Mouse (Mus musculus): ENCODE measurements around the gene Entpd3. TPM values are rescaled to one million over a fixed set of nuclear protein-coding genes. Genes with fewer than 3 reads are reported as not detected.

Gene Entpd3
- polyA plus RNA-seq, 1 experiment from 2014 or later, result 4.5 TPM

GRCm38 (mm10) chr9:120547026-120547668 lies 7.5 kb downstream of the Entpd3 start:
- Histone ChIP-seq H3K36me3 (ENCODE audit: control insufficient read depth, insufficient read depth, low read length) (no peaks in the 10 kb centered on the region), H3K9ac (ENCODE audit: low read depth, low read length) (no peak overlapping the region), H3K4me2 (ENCODE audit: low read length) (no peak overlapping the region), H3K4me3 (ENCODE audit: low read length) (no peak overlapping the region), H3K27me3 (replicated peaks; ENCODE audit: control insufficient read depth, insufficient read depth, low read length) (peaks cover 2% of the 10 kb centered on the region; the same call in 1 of the 2 replicates), H3K4me1 (ENCODE audit: control insufficient read depth, insufficient read depth, low read depth, low read length) (no peaks in the 10 kb centered on the region), H3K9me3 (ENCODE audit: control insufficient read depth, low read length) (no peaks in the 10 kb centered on the region), H3K27ac (ENCODE audit: low read depth, low read length) (no peak overlapping the region)
- ATAC-seq, result no peak
- WGBS, result 36% methylated on average over 16 of the region's 16 CpGs

GRCm38 (mm10) chr9:120550778-120551177 lies 11.2 kb downstream of the Entpd3 start:
- H3K36me3 ChIP-seq (ENCODE audit: control insufficient read depth, insufficient read depth, low read length), result no peaks in the 10 kb centered on the region
- no peak for ATAC-seq

GRCm38 (mm10) chr9:120563590-120563989 lies 24.0 kb downstream of the Entpd3 start:
- Histone ChIP-seq H3K4me2 (ENCODE audit: low read length) (no peak overlapping the region), H3K4me1 (ENCODE audit: control insufficient read depth, insufficient read depth, low read depth, low read length) (no peaks in the 10 kb centered on the region), H3K27me3 (replicated peaks; ENCODE audit: control insufficient read depth, insufficient read depth, low read length) (no peaks in the 10 kb centered on the region), H3K9ac (ENCODE audit: low read depth, low read length) (no peak overlapping the region), H3K36me3 (ENCODE audit: control insufficient read depth, insufficient read depth, low read length) (no peaks in the 10 kb centered on the region), H3K4me3 (ENCODE audit: low read length) (no peak overlapping the region), H3K27ac (ENCODE audit: low read depth, low read length) (no peak overlapping the region), H3K9me3 (ENCODE audit: control insufficient read depth, low read length) (no peaks in the 10 kb centered on the region)
- ATAC-seq, result no peak
- 94% methylated on average over 3 of the region's 3 CpGs for WGBS

More at GRCm38 (mm10) chr9:120550778-120551177, 11.2 kb downstream of the Entpd3 start:
- Histone ChIP-seq H3K27ac (ENCODE audit: low read depth, low read length) (no peak overlapping the region), H3K27me3 (replicated peaks; ENCODE audit: control insufficient read depth, insufficient read depth, low read length) (no peaks in the 10 kb centered on the region), H3K4me2 (ENCODE audit: low read length) (no peak overlapping the region), H3K4me1 (ENCODE audit: control insufficient read depth, insufficient read depth, low read depth, low read length) (no peaks in the 10 kb centered on the region), H3K4me3 (ENCODE audit: low read length) (no peak overlapping the region), H3K9me3 (ENCODE audit: control insufficient read depth, low read length) (no peaks in the 10 kb centered on the region), H3K9ac (ENCODE audit: low read depth, low read length) (no peak overlapping the region)
- 92% methylated on average over 9 of the region's 9 CpGs for WGBS

GRCm38 (mm10) chr9:120564247-120564646 lies 24.6 kb downstream of the Entpd3 start:
- H3K27ac ChIP-seq (ENCODE audit: low read depth, low read length), result no peak overlapping the region
- no peak overlapping the region for H3K9ac ChIP-seq (ENCODE audit: low read depth, low read length)
- no peak overlapping the region for H3K4me2 ChIP-seq (ENCODE audit: low read length)
- no peaks in the 10 kb centered on the region for H3K36me3 ChIP-seq (ENCODE audit: control insufficient read depth, insufficient read depth, low read length)
- H3K4me1 ChIP-seq (ENCODE audit: control insufficient read depth, insufficient read depth, low read depth, low read length), result no peaks in the 10 kb centered on the region
- ATAC-seq, result no peak
- H3K27me3 ChIP-seq (replicated peaks; ENCODE audit: control insufficient read depth, insufficient read depth, low read length), result no peaks in the 10 kb centered on the region
- 79% methylated on average over 2 of the region's 2 CpGs for whole genome bisulfite sequencing
- no peak overlapping the region for H3K4me3 ChIP-seq (ENCODE audit: low read length)
- no peaks in the 10 kb centered on the region for H3K9me3 ChIP-seq (ENCODE audit: control insufficient read depth, low read length)

- Histone ChIP-seq H3K4me2 (ENCODE audit: low read length) (no peak overlapping the region), H3K9me3 (ENCODE audit: control insufficient read depth, low read length) (no peaks in the 10 kb centered on the region), H3K27ac (ENCODE audit: low read depth, low read length) (no peak overlapping the region), H3K27me3 (replicated peaks; ENCODE audit: control insufficient read depth, insufficient read depth, low read length) (no peaks in the 10 kb centered on the region), H3K4me1 (ENCODE audit: control insufficient read depth, insufficient read depth, low read depth, low read length) (peaks cover 6% of the 10 kb centered on the region; the same call in 1 of the 2 replicates), H3K36me3 (ENCODE audit: control insufficient read depth, insufficient read depth, low read length) (no peaks in the 10 kb centered on the region), H3K4me3 (ENCODE audit: low read length) (no peak overlapping the region), H3K9ac (ENCODE audit: low read depth, low read length) (no peak overlapping the region)
- no peak for ATAC-seq
- whole genome bisulfite sequencing, result 76% methylated on average over 5 of the region's 5 CpGs
Measured at GRCm38 (mm10) chr9:120566384-120566783, 26.8 kb downstream of the Entpd3 start.

GRCm38 (mm10) chr9:120568917-120569316 lies 29.3 kb downstream of the Entpd3 start:
- H3K9me3 ChIP-seq (ENCODE audit: control insufficient read depth, low read length), result no peaks in the 10 kb centered on the region
- peaks cover 17% of the 10 kb centered on the region for H3K4me1 ChIP-seq (ENCODE audit: control insufficient read depth, insufficient read depth, low read depth, low read length)
- no peaks in the 10 kb centered on the region for H3K27me3 ChIP-seq (replicated peaks; ENCODE audit: control insufficient read depth, insufficient read depth, low read length)
- H3K27ac ChIP-seq (ENCODE audit: low read depth, low read length), result no peak overlapping the region
- H3K4me2 ChIP-seq (ENCODE audit: low read length), result no peak overlapping the region
- ATAC-seq, result no peak
- peaks cover 10% of the 10 kb centered on the region for H3K36me3 ChIP-seq (ENCODE audit: control insufficient read depth, insufficient read depth, low read length)
- H3K9ac ChIP-seq (ENCODE audit: low read depth, low read length), result no peak overlapping the region
- no peak overlapping the region for H3K4me3 ChIP-seq (ENCODE audit: low read length)
- WGBS, result 77% methylated on average over 2 of the region's 2 CpGs

- no peak overlapping the region for H3K4me2 ChIP-seq (ENCODE audit: low read length)
- no peak overlapping the region for H3K4me3 ChIP-seq (ENCODE audit: low read length)
- H3K27ac ChIP-seq (ENCODE audit: low read depth, low read length), result no peak overlapping the region
- no peaks in the 10 kb centered on the region for H3K9me3 ChIP-seq (ENCODE audit: control insufficient read depth, low read length)
- ATAC-seq, result no peak
- H3K36me3 ChIP-seq (ENCODE audit: control insufficient read depth, insufficient read depth, low read length), result peaks cover 20% of the 10 kb centered on the region
- H3K9ac ChIP-seq (ENCODE audit: low read depth, low read length), result peak overlapping the region; percentile 10; the same call in 1 of the 2 replicates
- H3K4me1 ChIP-seq (ENCODE audit: control insufficient read depth, insufficient read depth, low read depth, low read length), result peaks cover 17% of the 10 kb centered on the region
- WGBS, result 61% methylated on average over 13 of the region's 13 CpGs
- H3K27me3 ChIP-seq (replicated peaks; ENCODE audit: control insufficient read depth, insufficient read depth, low read length), result no peaks in the 10 kb centered on the region
Measured at GRCm38 (mm10) chr9:120569721-120570333, 30.2 kb downstream of the Entpd3 start.

GRCm38 (mm10) chr9:120570334-120570725 lies 30.7 kb downstream of the Entpd3 start:
- H3K4me2 ChIP-seq (ENCODE audit: low read length), result peak overlapping the region; percentile 90
- peak overlapping the region; percentile 76; the same call in 1 of the 2 replicates for H3K4me3 ChIP-seq (ENCODE audit: low read length)
- H3K4me1 ChIP-seq (ENCODE audit: control insufficient read depth, insufficient read depth, low read depth, low read length), result peaks cover 17% of the 10 kb centered on the region
- peak overlapping the region; percentile 62; the same call in 1 of the 2 replicates for H3K9ac ChIP-seq (ENCODE audit: low read depth, low read length)
- no peak for ATAC-seq
- H3K9me3 ChIP-seq (ENCODE audit: control insufficient read depth, low read length), result no peaks in the 10 kb centered on the region
- WGBS, result 67% methylated on average over 2 of the region's 2 CpGs
- H3K27me3 ChIP-seq (replicated peaks; ENCODE audit: control insufficient read depth, insufficient read depth, low read length), result no peaks in the 10 kb centered on the region
- peaks cover 25% of the 10 kb centered on the region for H3K36me3 ChIP-seq (ENCODE audit: control insufficient read depth, insufficient read depth, low read length)
- no peak overlapping the region for H3K27ac ChIP-seq (ENCODE audit: low read depth, low read length)

GRCm38 (mm10) chr9:120570741-120571592 lies 31.3 kb downstream of the Entpd3 start, which contains the start of gene Rpl14:
Gene Rpl14, plus strand, starts transcription at chr9:120571444.
- 6% methylated on average over 38 of the region's 43 CpGs for WGBS
- H3K27ac ChIP-seq (ENCODE audit: low read depth, low read length), result peak within 1 kb of the TSS; percentile 83
- no peaks in the 10 kb centered on the region for H3K27me3 ChIP-seq (replicated peaks; ENCODE audit: control insufficient read depth, insufficient read depth, low read length)
- H3K4me3 ChIP-seq (ENCODE audit: low read length), result peak within 1 kb of the TSS; percentile 76
- H3K4me2 ChIP-seq (ENCODE audit: low read length), result peak within 1 kb of the TSS; percentile 92
- peaks cover 31% of the 10 kb centered on the region for H3K36me3 ChIP-seq (ENCODE audit: control insufficient read depth, insufficient read depth, low read length)
- ATAC-seq, result peak; percentile 97
- H3K4me1 ChIP-seq (ENCODE audit: control insufficient read depth, insufficient read depth, low read depth, low read length), result peaks cover 17% of the 10 kb centered on the region
- peak within 1 kb of the TSS; percentile 84 for H3K9ac ChIP-seq (ENCODE audit: low read depth, low read length)
- no peaks in the 10 kb centered on the region for H3K9me3 ChIP-seq (ENCODE audit: control insufficient read depth, low read length)

Measured in hindbrain, embryonic 16.5 days (tissue).